Mouse (Mus musculus) heart, adult 2 months (tissue): ENCODE measurements at regions not wholly inside any gene's neighbourhood (a gene's known extent, or its start where the extent isn't known, plus 50 kb on each side); places are given as distances from the start of the nearest gene placed in this dataset.

Source experiments
- CTCF ChIP-seq: fragments of 200-600 bp; IDR thresholded peaks from 2 replicates; pipeline ENCODE4 v1.8.1; 2022; ENCODE audit warnings: antibody characterized with exemption, mild to moderate bottlenecking, moderate library complexity
- EP300 ChIP-seq: fragments of 200-500 bp; IDR thresholded peaks from 2 replicates; pipeline ENCODE4 v1.6.1; 2011; ENCODE audit warnings: low read depth, low read length, control low read depth; ENCODE audit not compliant: insufficient read depth

GRCm38 (mm10) chr13:15931553-15932162 lies 80.0 kb upstream of the Inhba start:
- TF ChIP-seq CTCF (no peak), EP300 (no peak)
